Mouse (Mus musculus): ENCODE measurements around the gene Spaca9. TPM values are rescaled to one million over a fixed set of nuclear protein-coding genes. Genes with fewer than 3 reads are reported as not detected.

The Spaca9 gene
- polyA plus RNA-seq, 2 experiments, result 1.3 to 2.0 TPM

DNA sequence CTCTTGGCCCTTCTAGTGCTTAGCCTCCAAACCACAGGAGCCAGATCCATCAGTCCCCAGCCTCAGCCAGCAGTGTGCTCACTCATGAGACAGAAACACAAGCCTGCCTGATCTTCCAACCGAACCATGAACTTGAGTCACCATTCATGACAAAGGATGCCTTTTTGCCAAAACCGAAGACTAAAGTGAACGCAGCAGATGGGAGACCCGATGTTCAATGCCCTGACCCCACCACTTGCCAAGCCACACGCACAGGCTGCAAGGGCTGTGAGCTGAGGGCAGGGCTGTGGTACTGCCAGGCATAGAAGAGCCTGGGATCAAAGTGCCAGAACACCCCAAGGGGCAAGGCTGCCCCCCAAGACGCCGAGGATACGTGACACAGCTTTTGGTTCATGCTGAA, 13.5 kb upstream of the Spaca9 start:
- Histone ChIP-seq H3K9ac (replicated peaks) (no peak overlapping the region), H3K27me3 (ENCODE audit: control insufficient read depth, insufficient read depth, low read length) (no peaks in the 10 kb centered on the region), H3K27ac (no peak overlapping the region), H3K4me2 (ENCODE audit: low read depth) (no peak overlapping the region), H3K4me1 (replicated peaks; ENCODE audit: control insufficient read depth in 2 of 2, insufficient read depth in 2 of 2, low read length in 1 of 2) (no peaks in the 10 kb centered on the region; a peak in 1 of 4 replicates), H3K4me3 (ENCODE audit: insufficient read depth in 1 of 2, low read depth in 2 of 2, low read length in 2 of 2) (no peak overlapping the region), H3K9me3 (ENCODE audit: control insufficient read depth, low read length) (no peaks in the 10 kb centered on the region), H3K36me3 (replicated peaks; ENCODE audit: control insufficient read depth, insufficient read depth, low read depth) (no peaks in the 10 kb centered on the region)
- 71% methylated on average over 8 of the region's 8 CpGs for WGBS (ENCODE audit: insufficient replicate concordance)
- ATAC-seq (ENCODE audit: insufficient read depth) (no peak), DNase-seq (ENCODE audit: low read depth in 3 of 3, low spot score in 3 of 3) (no peak)
- no peak for TF ChIP-seq EP300 (IDR thresholded peaks at IDR 0.05; ENCODE audit: low read depth)
- TF ChIP-seq CTCF (IDR thresholded peaks at IDR 0.05; ENCODE audit: low read depth), result no peak

DNA sequence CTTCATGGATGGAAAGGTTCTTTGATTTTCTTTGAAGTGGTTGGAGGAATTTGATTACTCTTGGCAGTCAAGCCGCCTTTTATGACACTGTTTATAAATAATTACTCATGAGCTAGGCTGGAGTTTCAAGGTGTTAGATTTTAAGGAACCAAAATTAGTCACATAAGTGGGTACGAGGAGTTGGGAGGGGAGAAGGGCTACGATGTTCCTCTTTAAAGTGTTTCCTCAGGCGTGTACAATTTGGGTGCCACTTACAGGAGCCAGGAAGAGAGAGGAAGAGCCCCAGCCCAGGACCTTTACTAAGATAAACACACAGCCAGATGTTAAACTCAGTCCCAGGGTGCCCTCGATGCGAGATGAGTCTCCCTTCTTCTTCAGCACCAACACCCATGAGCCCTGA, 7.3 kb upstream of the Spaca9 start:
- WGBS (ENCODE audit: insufficient replicate concordance), result 20% methylated on average over 6 of the region's 6 CpGs
- ATAC-seq (ENCODE audit: insufficient read depth) (no peak), DNase-seq (ENCODE audit: low read depth in 3 of 3, low spot score in 3 of 3) (no peak)
- Histone ChIP-seq H3K27ac (no peak overlapping the region), H3K4me1 (replicated peaks; ENCODE audit: control insufficient read depth in 2 of 2, insufficient read depth in 2 of 2, low read length in 1 of 2) (peaks cover 13 to 17% of the 10 kb centered on the region in 2 experiments), H3K36me3 (replicated peaks; ENCODE audit: control insufficient read depth, insufficient read depth, low read depth) (no peaks in the 10 kb centered on the region), H3K4me3 (ENCODE audit: insufficient read depth in 1 of 2, low read depth in 2 of 2, low read length in 2 of 2) (no peak overlapping the region), H3K4me2 (ENCODE audit: low read depth) (no peak overlapping the region), H3K9me3 (ENCODE audit: control insufficient read depth, low read length) (no peaks in the 10 kb centered on the region), H3K9ac (replicated peaks) (no peak overlapping the region), H3K27me3 (ENCODE audit: control insufficient read depth, insufficient read depth, low read length) (no peaks in the 10 kb centered on the region)
- no peak for TF ChIP-seq CTCF (IDR thresholded peaks at IDR 0.05; ENCODE audit: low read depth)
- no peak for TF ChIP-seq EP300 (IDR thresholded peaks at IDR 0.05; ENCODE audit: low read depth)

DNA sequence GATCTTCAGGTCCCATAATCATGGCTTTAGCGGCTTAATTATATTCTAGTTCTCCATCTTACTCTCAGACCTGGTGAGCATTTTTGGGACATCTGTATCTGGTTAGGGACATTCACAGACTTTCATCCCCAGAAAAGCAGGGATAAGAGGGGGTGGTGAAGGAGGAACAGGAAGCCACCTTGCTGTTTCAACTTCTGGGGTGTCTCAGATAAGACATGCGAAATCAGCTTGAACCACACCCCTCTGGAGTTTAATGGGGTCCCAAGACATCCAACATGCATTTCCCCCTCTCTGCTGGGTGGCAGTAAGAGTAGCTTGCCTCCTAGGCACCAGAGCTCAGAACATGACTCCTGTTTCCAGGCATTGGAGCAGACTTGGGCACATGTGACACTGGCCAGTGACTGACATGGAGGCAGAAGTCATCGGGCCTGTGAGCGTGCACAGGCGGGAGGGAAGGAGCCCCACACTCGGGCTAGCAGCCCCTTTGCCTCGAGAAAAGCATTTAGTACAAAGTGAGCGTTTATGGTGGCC, 6.6 kb upstream of the Spaca9 start:
- Histone ChIP-seq H3K27ac (no peak overlapping the region), H3K4me2 (ENCODE audit: low read depth) (no peak overlapping the region), H3K9me3 (ENCODE audit: control insufficient read depth, low read length) (no peaks in the 10 kb centered on the region), H3K4me1 (replicated peaks; ENCODE audit: control insufficient read depth in 2 of 2, insufficient read depth in 2 of 2, low read length in 1 of 2) (peaks cover 19 to 23% of the 10 kb centered on the region in 2 experiments), H3K4me3 (ENCODE audit: insufficient read depth in 1 of 2, low read depth in 2 of 2, low read length in 2 of 2) (no peak overlapping the region), H3K9ac (replicated peaks) (no peak overlapping the region), H3K36me3 (replicated peaks; ENCODE audit: control insufficient read depth, insufficient read depth, low read depth) (no peaks in the 10 kb centered on the region), H3K27me3 (ENCODE audit: control insufficient read depth, insufficient read depth, low read length) (no peaks in the 10 kb centered on the region)
- ATAC-seq (ENCODE audit: insufficient read depth) (no peak), DNase-seq (ENCODE audit: low read depth in 3 of 3, low spot score in 3 of 3) (no peak)
- TF ChIP-seq CTCF (IDR thresholded peaks at IDR 0.05; ENCODE audit: low read depth), result no peak
- no peak; the same call in 1 of the 2 replicates for TF ChIP-seq EP300 (IDR thresholded peaks at IDR 0.05; ENCODE audit: low read depth)
- WGBS (ENCODE audit: insufficient replicate concordance), result 46% methylated on average over 8 of the region's 8 CpGs

- Histone ChIP-seq H3K4me2 (ENCODE audit: low read depth) (peak overlapping the region; percentile 17), H3K36me3 (replicated peaks; ENCODE audit: control insufficient read depth, insufficient read depth, low read depth) (no peaks in the 10 kb centered on the region), H3K9me3 (ENCODE audit: control insufficient read depth, low read length) (no peaks in the 10 kb centered on the region), H3K4me3 (ENCODE audit: insufficient read depth in 1 of 2, low read depth in 2 of 2, low read length in 2 of 2) (no peak overlapping the region), H3K9ac (replicated peaks) (no peak overlapping the region), H3K27ac (no peak overlapping the region), H3K27me3 (ENCODE audit: control insufficient read depth, insufficient read depth, low read length) (no peaks in the 10 kb centered on the region; the same call in 1 of the 2 replicates), H3K4me1 (replicated peaks; ENCODE audit: control insufficient read depth in 2 of 2, insufficient read depth in 2 of 2, low read length in 1 of 2) (peaks cover 29 to 39% of the 10 kb centered on the region in 2 experiments)
- DNase-seq (ENCODE audit: low read depth in 3 of 3, low spot score in 3 of 3), result peak; percentile 63 to 73 (median 70)
- peak; percentile 86 for ATAC-seq (ENCODE audit: insufficient read depth)
- no peak for TF ChIP-seq CTCF (IDR thresholded peaks at IDR 0.05; ENCODE audit: low read depth)
- TF ChIP-seq EP300 (IDR thresholded peaks at IDR 0.05; ENCODE audit: low read depth), result peak; percentile 87
- 20% methylated on average over 8 of the region's 8 CpGs for WGBS (ENCODE audit: insufficient replicate concordance)
Measured at GRCm38 (mm10) chr2:28701646-28702262, 2.2 kb upstream of the Spaca9 start.

DNA sequence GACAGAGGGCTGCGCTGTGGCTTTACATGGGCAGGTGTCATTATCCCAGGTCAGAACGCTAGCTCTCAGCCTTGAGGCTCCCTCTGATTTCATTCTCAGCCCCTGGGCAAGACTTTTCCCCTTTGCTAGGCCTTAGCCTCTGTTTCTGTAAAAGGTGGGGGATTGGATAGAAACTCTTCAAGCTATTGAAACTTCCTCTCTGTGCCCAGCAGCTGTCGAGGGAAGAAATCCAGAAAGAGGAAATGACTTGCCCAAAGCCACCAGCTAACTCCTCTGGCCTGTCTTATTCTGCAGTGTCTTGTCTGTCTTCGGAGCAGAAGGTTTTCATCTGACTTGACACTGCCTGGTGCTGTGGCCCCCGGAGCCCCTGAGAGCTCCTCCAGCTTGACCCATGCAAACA, 961 bp downstream of the Spaca9 start:
- Histone ChIP-seq H3K4me2 (ENCODE audit: low read depth) (no peak overlapping the region), H3K4me3 (ENCODE audit: insufficient read depth in 1 of 2, low read depth in 2 of 2, low read length in 2 of 2) (no peak overlapping the region), H3K36me3 (replicated peaks; ENCODE audit: control insufficient read depth, insufficient read depth, low read depth) (no peaks in the 10 kb centered on the region), H3K27ac (no peak overlapping the region), H3K27me3 (ENCODE audit: control insufficient read depth, insufficient read depth, low read length) (no peaks in the 10 kb centered on the region; the same call in 1 of the 2 replicates), H3K9ac (replicated peaks) (no peak overlapping the region), H3K4me1 (replicated peaks; ENCODE audit: control insufficient read depth in 2 of 2, insufficient read depth in 2 of 2, low read length in 1 of 2) (peaks cover 23 to 31% of the 10 kb centered on the region in 2 experiments), H3K9me3 (ENCODE audit: control insufficient read depth, low read length) (no peaks in the 10 kb centered on the region)
- WGBS (ENCODE audit: insufficient replicate concordance), result 31% methylated on average over 5 of the region's 5 CpGs
- no peak for DNase-seq (ENCODE audit: low read depth in 3 of 3, low spot score in 3 of 3)
- ATAC-seq (ENCODE audit: insufficient read depth), result no peak
- TF ChIP-seq CTCF (IDR thresholded peaks at IDR 0.05; ENCODE audit: low read depth) (no peak), EP300 (IDR thresholded peaks at IDR 0.05; ENCODE audit: low read depth) (no peak)
